Mouse (Mus musculus) myocyte (in vitro differentiated cells): ENCODE measurements at regions not wholly inside any gene's neighbourhood (a gene's known extent, or its start where the extent isn't known, plus 50 kb on each side); places are given as distances from the start of the nearest gene placed in this dataset.

ENCODE experiments used
- H3K27me3 ChIP-seq: one replicate; pipeline ENCODE4 v1.6.1; 2011; ENCODE audit not compliant: control insufficient read depth, insufficient read depth, insufficient read length
- H3K36me3 ChIP-seq: one replicate; pipeline ENCODE4 v1.6.1; 2011; ENCODE audit not compliant: control insufficient read depth, insufficient read depth
- H3K4me2 ChIP-seq: one replicate; pipeline ENCODE4 v1.6.1; 2011; ENCODE audit warnings: low read depth, control low read depth
- H3K4me3 ChIP-seq: one replicate; pipeline ENCODE4 v1.5.1; 2011; ENCODE audit warnings: mild to moderate bottlenecking, control low read depth, moderate library complexity
- H3K79me2 ChIP-seq: one replicate; pipeline ENCODE4 v1.6.1; 2011; ENCODE audit not compliant: control insufficient read depth, insufficient read depth
- H3ac ChIP-seq: one replicate; pipeline ENCODE4 v1.6.1; 2011; ENCODE audit not compliant: control insufficient read depth, insufficient read length
- CEBPB ChIP-seq: IDR thresholded peaks from 2 replicates; pipeline ENCODE4 v1.6.1; 2011; ENCODE audit warnings: mild to moderate bottlenecking, moderate library complexity; ENCODE audit not compliant: poor library complexity, insufficient read depth, severe bottlenecking
- E2F4 ChIP-seq: IDR thresholded peaks from one replicate; pipeline ENCODE4 v1.6.1; 2011; ENCODE audit warnings: mild to moderate bottlenecking, control low read depth, moderate library complexity; ENCODE audit not compliant: insufficient read depth
- MAX ChIP-seq: IDR thresholded peaks from one replicate; pipeline ENCODE4 v1.6.1; 2011; ENCODE audit warnings: low read depth, mild to moderate bottlenecking, control low read depth
- MYOD1 ChIP-seq, 3 experiments: IDR thresholded peaks; one replicate each; pipeline ENCODE4 v1.6.1; 2011; ENCODE audit warnings: control low read depth in 2 of 3, low read depth in 2 of 3, mild to moderate bottlenecking in 2 of 3, moderate library complexity in 1 of 3; ENCODE audit not compliant: insufficient read length in 2 of 3, control insufficient read depth in 1 of 3
- MYOG ChIP-seq, 3 experiments: IDR thresholded peaks; one replicate each; pipeline ENCODE4 v1.6.1; 2011; ENCODE audit warnings: control low read depth in 2 of 3, low read depth in 2 of 3, mild to moderate bottlenecking in 2 of 3; ENCODE audit not compliant: insufficient read length in 2 of 3, control insufficient read depth in 1 of 3, insufficient read depth in 1 of 3
- POLR2A ChIP-seq: IDR thresholded peaks from one replicate; pipeline ENCODE4 v1.6.1; 2011; ENCODE audit warnings: low read depth, mild to moderate bottlenecking, control low read depth, moderate library complexity; ENCODE audit not compliant: insufficient read length
- POLR2AphosphoS2 ChIP-seq: IDR thresholded peaks from one replicate; pipeline ENCODE4 v1.6.1; 2011; ENCODE audit warnings: low read depth, control low read depth; ENCODE audit not compliant: insufficient read length
- REST ChIP-seq: IDR thresholded peaks from one replicate; pipeline ENCODE4 v1.6.1; 2011; ENCODE audit warnings: mild to moderate bottlenecking, control low read depth, moderate library complexity; ENCODE audit not compliant: insufficient read depth, insufficient read length
- SRF ChIP-seq: IDR thresholded peaks from one replicate; pipeline ENCODE4 v1.6.1; 2011; ENCODE audit warnings: low read depth; ENCODE audit not compliant: control insufficient read depth, insufficient read length
- TCF12 ChIP-seq: IDR thresholded peaks from one replicate; pipeline ENCODE4 v1.6.1; 2011; ENCODE audit warnings: mild to moderate bottlenecking, control low read depth; ENCODE audit not compliant: poor library complexity, insufficient read depth, severe bottlenecking
- TCF3 ChIP-seq: IDR thresholded peaks from one replicate; pipeline ENCODE4 v1.6.1; 2011; ENCODE audit warnings: low read depth, control low read depth; ENCODE audit not compliant: insufficient read length
- USF1 ChIP-seq: IDR thresholded peaks from one replicate; pipeline ENCODE4 v1.6.1; 2011; ENCODE audit warnings: low read depth, mild to moderate bottlenecking, control low read depth, moderate library complexity

GRCm38 (mm10) chr12:106527699-106528434 is 517.8 kb downstream of the Vrk1 start:
- Histone ChIP-seq H3K79me2 (no peaks in the 10 kb centered on the region), H3K27me3 (no peaks in the 10 kb centered on the region), H3K36me3 (no peaks in the 10 kb centered on the region), H3K4me3 (no peak overlapping the region), H3K4me2 (no peak overlapping the region), H3ac (no peak overlapping the region)
- no peak for TF ChIP-seq USF1
- TF ChIP-seq POLR2A: no peak
- no peak for TF ChIP-seq MAX

GRCm38 (mm10) chr12:106528521-106528920 is 518.5 kb downstream of the Vrk1 start:
- Histone ChIP-seq H3K27me3 (no peaks in the 10 kb centered on the region), H3K4me2 (no peak overlapping the region), H3K4me3 (no peak overlapping the region), H3ac (no peak overlapping the region), H3K79me2 (no peaks in the 10 kb centered on the region), H3K36me3 (no peaks in the 10 kb centered on the region)
- TF ChIP-seq E2F4 (no peak), POLR2A (no peak), POLR2AphosphoS2 (no peak), TCF3 (no peak), USF1 (no peak), TCF12 (no peak), MAX (no peak), REST (no peak), MYOD1 (IDR thresholded peaks at IDR 0.05; ENCODE audit: control insufficient read depth in 1 of 3, insufficient read length in 2 of 3, low read depth in 2 of 3) (no peak), CEBPB (no peak), SRF (no peak), MYOG (IDR thresholded peaks at IDR 0.05; ENCODE audit: control insufficient read depth in 1 of 3, insufficient read depth in 1 of 3, insufficient read length in 2 of 3, low read depth in 2 of 3) (no peak)

- H3K36me3 ChIP-seq: no peaks in the 10 kb centered on the region
- no peak overlapping the region for H3ac ChIP-seq
- TF ChIP-seq MAX (no peak), TCF3 (no peak), REST (no peak), SRF (no peak), E2F4 (no peak), USF1 (no peak), MYOD1 (IDR thresholded peaks at IDR 0.05; ENCODE audit: control insufficient read depth in 1 of 3, insufficient read length in 2 of 3, low read depth in 2 of 3) (no peak), CEBPB (no peak), POLR2AphosphoS2 (no peak), MYOG (IDR thresholded peaks at IDR 0.05; ENCODE audit: control insufficient read depth in 1 of 3, insufficient read depth in 1 of 3, insufficient read length in 2 of 3, low read depth in 2 of 3) (no peak), POLR2A (no peak), TCF12 (no peak)
- H3K79me2 ChIP-seq: no peaks in the 10 kb centered on the region
- H3K4me2 ChIP-seq: no peak overlapping the region
- H3K27me3 ChIP-seq: no peaks in the 10 kb centered on the region
- no peak overlapping the region for H3K4me3 ChIP-seq
Measured at GRCm38 (mm10) chr12:106529175-106529574, 519.1 kb downstream of the Vrk1 start.

- no peak overlapping the region for H3ac ChIP-seq
- TF ChIP-seq MYOD1 (IDR thresholded peaks at IDR 0.05; ENCODE audit: control insufficient read depth in 1 of 3, insufficient read length in 2 of 3, low read depth in 2 of 3) (no peak), TCF12 (no peak), POLR2AphosphoS2 (no peak), CEBPB (no peak), POLR2A (no peak), MYOG (IDR thresholded peaks at IDR 0.05; ENCODE audit: control insufficient read depth in 1 of 3, insufficient read depth in 1 of 3, insufficient read length in 2 of 3, low read depth in 2 of 3) (no peak), SRF (no peak), E2F4 (no peak), TCF3 (no peak)
- no peaks in the 10 kb centered on the region for H3K79me2 ChIP-seq
- no peaks in the 10 kb centered on the region for H3K36me3 ChIP-seq
- H3K4me2 ChIP-seq: no peak overlapping the region
- H3K4me3 ChIP-seq: no peak overlapping the region
- no peaks in the 10 kb centered on the region for H3K27me3 ChIP-seq
Measured at GRCm38 (mm10) chr12:106535086-106535485, 525.1 kb downstream of the Vrk1 start.

- no peaks in the 10 kb centered on the region for H3K27me3 ChIP-seq
- TF ChIP-seq E2F4 (no peak), POLR2AphosphoS2 (no peak), REST (no peak), SRF (no peak), MYOD1 (IDR thresholded peaks at IDR 0.05; ENCODE audit: control insufficient read depth in 1 of 3, insufficient read length in 2 of 3, low read depth in 2 of 3) (no peak), CEBPB (no peak), TCF3 (no peak)
- no peak overlapping the region for H3K4me3 ChIP-seq
- no peak overlapping the region for H3K4me2 ChIP-seq
- no peak overlapping the region for H3ac ChIP-seq
- no peaks in the 10 kb centered on the region for H3K79me2 ChIP-seq
- H3K36me3 ChIP-seq: no peaks in the 10 kb centered on the region
Measured at GRCm38 (mm10) chr12:106535628-106536288, 525.7 kb downstream of the Vrk1 start.
